In genomic region chr8:94901031-94901430, GRCm38 (mm10) we compare ENCODE assay signal across 11 mouse cellular contexts. TPM values are rescaled to one million over a fixed set of nuclear protein-coding genes. Genes with fewer than 3 reads are reported as not detected.
DNase-seq lines count a peak whose midpoint lies in the region; ATAC-seq and TF ChIP-seq lines count a peak whose summit lies in the region.
"Had no signal": no experiment of that assay in that cellular context is flagged by ENCODE, and none has a peak within 500 bp of the region (broad histone marks: within the 10 kb centered on the region; RNA-seq: fewer than 3 reads in every experiment).

No protein-coding gene starts in this region.

- peaks cover 15% of the 10 kb centered on the region for H3K4me1 ChIP-seq in hindbrain, embryonic 12.5 days
- peaks cover 38% of the 10 kb centered on the region for H3K4me1 ChIP-seq in hindbrain, embryonic 13.5 days (replicated peaks)
- H3K4me1 ChIP-seq in G1E (ENCODE audit: insufficient read depth, low read depth, low read length) = peaks cover 60% of the 10 kb centered on the region
- H3K4me1 ChIP-seq in heart, embryonic 14.5 days (ENCODE audit: control insufficient read depth in 2 of 2, insufficient read depth in 2 of 2, low read length in 2 of 2) = peaks cover 41 to 46% of the 10 kb centered on the region in 2 experiments
- H3K4me1 ChIP-seq in liver, embryonic 11.5 days (replicated peaks; ENCODE audit: control insufficient read depth, insufficient read depth, low read length) = peaks cover 39% of the 10 kb centered on the region

- no peak overlapping the region for H3K27ac ChIP-seq in hindbrain, embryonic 12.5 days
- H3K27ac ChIP-seq in hindbrain, embryonic 13.5 days = no peak overlapping the region
- peak overlapping the region; percentile 68 to 85 for H3K27ac ChIP-seq in heart, embryonic 14.5 days (replicated peaks in 1 of 2; ENCODE audit: control insufficient read depth in 1 of 2, insufficient read depth in 1 of 2, low read depth in 2 of 2, low read length in 2 of 2)
- H3K27ac ChIP-seq in liver, embryonic 11.5 days (ENCODE audit: low read depth, low read length) = peak overlapping the region; percentile 70
- H3K27ac ChIP-seq: hindbrain, embryonic 15.5 days had no signal

- WGBS in hindbrain, embryonic 12.5 days = 27% methylated on average over 5 of the region's 5 CpGs
- 28% methylated on average over 5 of the region's 5 CpGs for WGBS in hindbrain, embryonic 13.5 days
- WGBS in heart, embryonic 14.5 days = 9% methylated on average over 5 of the region's 5 CpGs
- WGBS in liver, embryonic 11.5 days = 13% methylated on average over 5 of the region's 5 CpGs

- no peak for ATAC-seq in hindbrain, embryonic 12.5 days (ENCODE audit: low FRiP score)
- ATAC-seq in hindbrain, embryonic 13.5 days (ENCODE audit: low FRiP score) = no peak
- no peak for ATAC-seq in G1E (ENCODE audit: extremely low read depth, insufficient number of reproducible peaks, low FRiP score, poor library complexity, severe bottlenecking)
- peak; percentile 60 for ATAC-seq in heart, embryonic 14.5 days (ENCODE audit: insufficient number of reproducible peaks, insufficient read depth, low FRiP score, low read depth)
- ATAC-seq in liver, embryonic 11.5 days (replicated peaks; ENCODE audit: low FRiP score) = peak; percentile 37; the same call in 1 of the 2 replicates
- no peak for ATAC-seq in granulocyte monocyte progenitor cell, adult 5-6 weeks (replicated peaks; ENCODE audit: poor library complexity, severe bottlenecking)

- 0 out of 2 replicates have a peak, but pooled peaks cover 2% of the 10 kb centered on the region for H3K36me3 ChIP-seq in hindbrain, embryonic 12.5 days
- no peaks in the 10 kb centered on the region for H3K36me3 ChIP-seq in hindbrain, embryonic 13.5 days
- peaks cover 41% of the 10 kb centered on the region for H3K36me3 ChIP-seq in G1E (replicated peaks)
- H3K36me3 ChIP-seq in heart, embryonic 14.5 days (ENCODE audit: control insufficient read depth, insufficient read depth, low read length) = peaks cover 39% of the 10 kb centered on the region
- H3K36me3 ChIP-seq in liver, embryonic 11.5 days (ENCODE audit: control insufficient read depth, insufficient read depth, low read length) = peaks cover 4% of the 10 kb centered on the region; the same call in 1 of the 2 replicates
- H3K36me3 ChIP-seq: hindbrain, embryonic 15.5 days had no signal

- H3K4me2 ChIP-seq in hindbrain, embryonic 12.5 days (replicated peaks) = no peak overlapping the region; the same call in 1 of the 2 replicates
- no peak overlapping the region for H3K4me2 ChIP-seq in hindbrain, embryonic 13.5 days
- peak overlapping the region; percentile 27 for H3K4me2 ChIP-seq in heart, embryonic 14.5 days (ENCODE audit: low read length)
- peak overlapping the region; percentile 54 for H3K4me2 ChIP-seq in liver, embryonic 11.5 days
- H3K4me2 ChIP-seq: hindbrain, embryonic 15.5 days had no signal

- H3K9me3 ChIP-seq in hindbrain, embryonic 12.5 days (replicated peaks) = no peaks in the 10 kb centered on the region
- no peaks in the 10 kb centered on the region for H3K9me3 ChIP-seq in hindbrain, embryonic 13.5 days
- H3K9me3 ChIP-seq in G1E (replicated peaks) = no peaks in the 10 kb centered on the region
- no peaks in the 10 kb centered on the region for H3K9me3 ChIP-seq in heart, embryonic 14.5 days (ENCODE audit: control insufficient read depth, low read length)
- no peaks in the 10 kb centered on the region for H3K9me3 ChIP-seq in liver, embryonic 11.5 days (ENCODE audit: control insufficient read depth, low read length)
- H3K9me3 ChIP-seq: hindbrain, embryonic 15.5 days had no signal

- TF ChIP-seq CTCF in G1E (IDR thresholded peaks at IDR 0.05; ENCODE audit: low read depth, low read length) = no peak

- no peak overlapping the region for H3K4me3 ChIP-seq in hindbrain, embryonic 12.5 days
- H3K4me3 ChIP-seq in hindbrain, embryonic 13.5 days = no peak overlapping the region
- H3K4me3 ChIP-seq in G1E (ENCODE audit: low read depth, low read length) = peak overlapping the region; percentile 44; the same call in 1 of the 2 replicates
- H3K4me3 ChIP-seq in heart, embryonic 14.5 days (ENCODE audit: control insufficient read depth in 1 of 2, insufficient read depth in 1 of 2, low read depth in 1 of 2, low read length in 2 of 2) = no peak overlapping the region
- H3K4me3 ChIP-seq in liver, embryonic 11.5 days (ENCODE audit: low read depth, low read length) = peak overlapping the region; percentile 11; the same call in 1 of the 2 replicates
- H3K4me3 ChIP-seq: hindbrain, embryonic 15.5 days had no signal

- DNase-seq in G1E (ENCODE audit: low spot score) = no peak
- DNase-seq in liver, embryonic 11.5 days (ENCODE audit: low spot score) = no peak
- no peak for DNase-seq in cerebellum, postnatal 4 days (ENCODE audit: low spot score in 2 of 2)
- no peak for DNase-seq in testis, postnatal 10 days (ENCODE audit: low spot score)

- no peaks in the 10 kb centered on the region for H3K27me3 ChIP-seq in hindbrain, embryonic 12.5 days
- H3K27me3 ChIP-seq in hindbrain, embryonic 13.5 days = peaks cover 5% of the 10 kb centered on the region; the same call in 1 of the 2 replicates
- H3K27me3 ChIP-seq in G1E (ENCODE audit: insufficient read depth, low read length) = peaks cover 6% of the 10 kb centered on the region
- H3K27me3 ChIP-seq in heart, embryonic 14.5 days (ENCODE audit: control insufficient read depth, insufficient read depth, low read length) = no peaks in the 10 kb centered on the region
- H3K27me3 ChIP-seq in liver, embryonic 11.5 days (replicated peaks; ENCODE audit: control insufficient read depth, insufficient read depth, low read length) = no peaks in the 10 kb centered on the region
- H3K27me3 ChIP-seq: hindbrain, embryonic 15.5 days had no signal

- H3K9ac ChIP-seq in hindbrain, embryonic 12.5 days = 0 out of 2 replicates have a peak overlapping the region, but pooled peaks have one; percentile 20
- H3K9ac ChIP-seq in hindbrain, embryonic 13.5 days = no peak overlapping the region
- peak overlapping the region; percentile 32; the same call in 1 of the 2 replicates for H3K9ac ChIP-seq in heart, embryonic 14.5 days (ENCODE audit: low read length)
- H3K9ac ChIP-seq in liver, embryonic 11.5 days (ENCODE audit: low read depth, low read length) = peak overlapping the region; percentile 28
- H3K9ac ChIP-seq: hindbrain, embryonic 15.5 days had no signal

RNA-seq across cellular contexts. Expression of gene Ccdc102a, which starts 16.9 kb away (rescaled TPM):
- 30.8 and 30.9 TPM in 2 replicates for polyA plus RNA-seq in hindbrain, embryonic 12.5 days (2016; fragmentation: Nextera tagmentation; extraction: Ambion mirVana)
- 6.3 and 7.8 TPM in 2 replicates for polyA plus RNA-seq in hindbrain, embryonic 13.5 days (2015; fragmentation: Nextera tagmentation; extraction: Ambion mirVana)
- 5.5 and 7.7 TPM in 2 replicates for total RNA-seq in G1E (2014; fragmentation: Nextera tagmentation)
- 3.3 and 4.5 TPM in 2 replicates for total RNA-seq in G1E (2017)
- 20.5 and 26.3 TPM in 2 replicates for polyA plus RNA-seq in G1E (2012)
- 20.8 and 25.8 TPM in 2 replicates for polyA plus RNA-seq in heart, embryonic 14.5 days (2014; fragmentation: Nextera tagmentation; extraction: Ambion mirVana)
- 16.4 and 17.6 TPM in 2 replicates for polyA plus RNA-seq in liver, embryonic 11.5 days (2014; fragmentation: Nextera tagmentation; extraction: Ambion mirVana)
- total RNA-seq in granulocyte monocyte progenitor cell, adult 5-6 weeks (2014; fragmentation: Nextera tagmentation) = not detected in 2 replicates
- 0.34 and 1.5 TPM in 2 replicates for total RNA-seq in granulocyte monocyte progenitor cell, adult 5-6 weeks (2017)

RNA-seq across cellular contexts. Expression of gene Adgrg5, which starts 22.5 kb away (rescaled TPM):
- 0.12 TPM in 1 of 2 replicates, not detected in the other for polyA plus RNA-seq in hindbrain, embryonic 12.5 days (2016; fragmentation: Nextera tagmentation; extraction: Ambion mirVana)
- not detected in 2 replicates for polyA plus RNA-seq in hindbrain, embryonic 13.5 days (2015; fragmentation: Nextera tagmentation; extraction: Ambion mirVana)
- total RNA-seq in G1E (2014; fragmentation: Nextera tagmentation) (3.2 and 6.4 TPM in 2 replicates), G1E (2017) (0.76 and 0.87 TPM in 2 replicates)
- 1.9 and 2.9 TPM in 2 replicates for polyA plus RNA-seq in G1E (2012)
- polyA plus RNA-seq in heart, embryonic 14.5 days (2014; fragmentation: Nextera tagmentation; extraction: Ambion mirVana) = 0.07 and 0.23 TPM in 2 replicates
- polyA plus RNA-seq in liver, embryonic 11.5 days (2014; fragmentation: Nextera tagmentation; extraction: Ambion mirVana) = 1.9 and 2.0 TPM in 2 replicates
- not detected in 2 replicates for total RNA-seq in granulocyte monocyte progenitor cell, adult 5-6 weeks (2014; fragmentation: Nextera tagmentation)
- not detected in 2 replicates for total RNA-seq in granulocyte monocyte progenitor cell, adult 5-6 weeks (2017)
- total RNA-seq: left cerebral cortex, postnatal 10 days had no signal
- polyA plus RNA-seq: neural tube, embryonic 11.5 days had no signal

RNA-seq across cellular contexts. Expression of gene Dok4, which starts 24.9 kb away (rescaled TPM):
- polyA plus RNA-seq in hindbrain, embryonic 12.5 days (2016; fragmentation: Nextera tagmentation; extraction: Ambion mirVana) = 28.4 and 29.9 TPM in 2 replicates
- polyA plus RNA-seq in hindbrain, embryonic 13.5 days (2015; fragmentation: Nextera tagmentation; extraction: Ambion mirVana) = 58.0 and 59.0 TPM in 2 replicates
- 0.53 and 3.7 TPM in 2 replicates for total RNA-seq in G1E (2014; fragmentation: Nextera tagmentation)
- total RNA-seq in G1E (2017) = 0.93 and 1.2 TPM in 2 replicates
- polyA plus RNA-seq in G1E (2012) = 0.51 and 0.72 TPM in 2 replicates
- polyA plus RNA-seq in heart, embryonic 14.5 days (2014; fragmentation: Nextera tagmentation; extraction: Ambion mirVana) = 27.8 and 28.2 TPM in 2 replicates
- polyA plus RNA-seq in liver, embryonic 11.5 days (2014; fragmentation: Nextera tagmentation; extraction: Ambion mirVana) = 13.2 and 13.9 TPM in 2 replicates
- total RNA-seq in granulocyte monocyte progenitor cell, adult 5-6 weeks (2014; fragmentation: Nextera tagmentation) = not detected in 2 replicates
- 0.13 and 0.62 TPM in 2 replicates for total RNA-seq in granulocyte monocyte progenitor cell, adult 5-6 weeks (2017)

RNA-seq across cellular contexts. Expression of gene Polr2c, which starts 43.8 kb away (rescaled TPM):
- 120 and 129 TPM in 2 replicates for polyA plus RNA-seq in hindbrain, embryonic 12.5 days (2016; fragmentation: Nextera tagmentation; extraction: Ambion mirVana)
- 119 and 136 TPM in 2 replicates for polyA plus RNA-seq in hindbrain, embryonic 13.5 days (2015; fragmentation: Nextera tagmentation; extraction: Ambion mirVana)
- total RNA-seq in G1E (2014; fragmentation: Nextera tagmentation) = 92.6 and 95.8 TPM in 2 replicates
- total RNA-seq in G1E (2017) = 65.5 and 66.1 TPM in 2 replicates
- 18.5 and 33.8 TPM in 2 replicates for polyA plus RNA-seq in G1E (2012)
- 126 and 129 TPM in 2 replicates for polyA plus RNA-seq in heart, embryonic 14.5 days (2014; fragmentation: Nextera tagmentation; extraction: Ambion mirVana)
- polyA plus RNA-seq in liver, embryonic 11.5 days (2014; fragmentation: Nextera tagmentation; extraction: Ambion mirVana) = 162 and 172 TPM in 2 replicates
- 57.6 and 75.3 TPM in 2 replicates for total RNA-seq in granulocyte monocyte progenitor cell, adult 5-6 weeks (2014; fragmentation: Nextera tagmentation)
- 55.6 and 74.5 TPM in 2 replicates for total RNA-seq in granulocyte monocyte progenitor cell, adult 5-6 weeks (2017)

Comparison
In these comparisons a context has a peak if more than half of its experiments do, and no peak if none do; other contexts are left out.
1. ATAC-seq: peak in heart, embryonic 14.5 days (single experiment) and liver, embryonic 11.5 days (single experiment); none in hindbrain, embryonic 12.5 days (single experiment), hindbrain, embryonic 13.5 days (single experiment), G1E (single experiment) and granulocyte monocyte progenitor cell, adult 5-6 weeks (single experiment).
2. H3K27ac ChIP-seq: peak in heart, embryonic 14.5 days (2 of 2) and liver, embryonic 11.5 days (single experiment); none in hindbrain, embryonic 12.5 days (single experiment) and hindbrain, embryonic 13.5 days (single experiment).
3. H3K4me2 ChIP-seq: peak in heart, embryonic 14.5 days (single experiment) and liver, embryonic 11.5 days (single experiment); none in hindbrain, embryonic 12.5 days (single experiment) and hindbrain, embryonic 13.5 days (single experiment).
4. H3K4me3 ChIP-seq: peak in G1E (single experiment) and liver, embryonic 11.5 days (single experiment); none in hindbrain, embryonic 12.5 days (single experiment), hindbrain, embryonic 13.5 days (single experiment) and heart, embryonic 14.5 days (0 of 2).